Mouse (Mus musculus) brain, embryonic 14.5 days (tissue): ENCODE results near the gene Trim41. TPM values are rescaled to one million over a fixed set of nuclear protein-coding genes. Genes with fewer than 3 reads are reported as not detected.

ENCODE experiments used
- DNase-seq: peaks from one replicate; pipeline ENCODE4 v3.0.0-alpha.2; 2011; ENCODE audit warnings: low read depth
- CTCF ChIP-seq: fragments of 200-500 bp; IDR thresholded peaks from 2 replicates; pipeline ENCODE4 v1.5.1; 2012; ENCODE audit warnings: inconsistent platforms, mild to moderate bottlenecking, moderate library complexity, borderline replicate concordance; ENCODE audit not compliant: insufficient read depth, insufficient read length; ENCODE audit errors: extremely low read depth
- POLR2A ChIP-seq: fragments of 200-500 bp; IDR thresholded peaks from 2 replicates; pipeline ENCODE4 v1.6.1; 2012; ENCODE audit warnings: mild to moderate bottlenecking, inconsistent platforms, borderline replicate concordance; ENCODE audit not compliant: poor library complexity, insufficient read depth, insufficient read length, severe bottlenecking; ENCODE audit errors: extremely low read depth
- polyA plus RNA-seq: library from polyadenylated mRNA; depleted of rRNA; stranded (reverse); fragments of >200 nt; gene quantifications from 2 replicates; pipeline ENCODE4 v1.2.3, GENCODE M21; 2012

Trim41 gene
- polyA plus RNA-seq, 1 experiment: 44.2 TPM

DNA sequence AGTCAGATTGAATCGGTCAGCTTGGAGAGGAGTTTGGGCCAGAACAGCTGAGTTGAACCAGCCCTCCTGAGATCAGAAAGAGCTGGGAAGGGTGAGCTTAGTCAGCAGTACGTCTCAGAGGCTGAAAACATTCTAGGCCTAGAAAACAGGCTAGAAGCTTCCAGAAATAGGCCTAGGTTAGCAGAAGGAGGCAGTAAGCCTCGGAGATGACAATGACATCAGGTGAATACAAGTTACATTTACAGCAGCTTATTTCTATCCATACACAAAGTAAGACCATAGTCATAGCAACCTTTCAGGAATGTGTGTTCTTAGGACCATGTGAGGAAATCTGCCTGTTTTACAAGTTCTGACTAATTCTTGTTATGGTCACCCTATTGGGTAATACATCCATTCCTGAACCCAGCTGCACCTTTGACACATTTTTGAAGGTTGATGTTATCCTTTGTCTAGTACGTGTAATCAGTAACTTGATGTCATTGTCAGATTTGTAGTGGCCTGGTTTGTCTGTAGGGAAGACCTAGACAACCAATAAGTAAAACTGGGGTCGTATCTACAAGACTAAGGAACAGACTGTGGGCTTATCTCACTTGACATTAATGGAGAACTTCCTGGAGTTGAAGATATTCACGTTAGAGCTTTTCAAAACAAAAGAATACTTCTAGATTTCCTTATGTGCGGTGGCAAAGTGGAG is 2.6 kb upstream of the Trim41 start:
- TF ChIP-seq CTCF (no peak), POLR2A (no peak)
- DNase-seq: no peak

DNA sequence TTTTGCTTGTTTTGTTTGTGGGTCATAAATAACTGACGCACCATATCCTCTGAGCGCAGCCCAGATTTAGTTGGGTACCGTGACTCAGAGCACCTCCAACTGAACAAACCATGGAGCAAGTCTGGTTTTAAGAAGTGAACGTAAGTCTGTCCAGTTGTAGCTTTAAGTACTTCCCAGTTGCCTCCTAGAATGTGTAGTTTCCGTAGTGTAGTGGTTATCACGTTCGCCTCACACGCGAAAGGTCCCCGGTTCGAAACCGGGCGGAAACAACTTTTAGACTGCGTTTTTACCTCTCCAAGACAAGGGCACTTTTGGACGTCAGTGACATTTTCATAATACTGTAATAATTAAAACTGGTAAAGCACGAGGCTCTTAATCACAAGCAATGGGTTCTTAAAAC is 1.2 kb upstream of the Trim41 start:
- peak; percentile 96 for DNase-seq
- TF ChIP-seq CTCF (no peak), POLR2A (no peak)

DNA sequence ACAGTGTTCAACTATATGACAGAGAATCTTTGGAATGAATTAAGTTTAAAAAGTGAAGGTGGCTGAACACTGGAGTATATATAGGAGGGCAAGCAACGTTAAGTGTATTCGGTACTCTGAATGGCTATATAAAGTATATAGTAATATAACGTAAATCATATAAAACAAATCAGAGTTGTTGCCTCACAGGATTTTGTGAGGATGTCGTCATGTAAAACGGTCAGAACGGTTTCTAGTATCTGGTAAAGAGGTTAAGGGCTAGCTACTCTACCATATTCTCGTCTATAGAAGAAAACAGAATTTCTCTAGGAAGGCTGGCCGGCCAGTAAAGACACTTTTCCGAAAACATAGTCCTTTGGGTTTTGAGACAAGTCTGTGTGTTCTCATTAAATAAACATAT is 641 bp upstream of the Trim41 start:
- DNase-seq: no peak
- TF ChIP-seq POLR2A (no peak), CTCF (no peak)

DNA sequence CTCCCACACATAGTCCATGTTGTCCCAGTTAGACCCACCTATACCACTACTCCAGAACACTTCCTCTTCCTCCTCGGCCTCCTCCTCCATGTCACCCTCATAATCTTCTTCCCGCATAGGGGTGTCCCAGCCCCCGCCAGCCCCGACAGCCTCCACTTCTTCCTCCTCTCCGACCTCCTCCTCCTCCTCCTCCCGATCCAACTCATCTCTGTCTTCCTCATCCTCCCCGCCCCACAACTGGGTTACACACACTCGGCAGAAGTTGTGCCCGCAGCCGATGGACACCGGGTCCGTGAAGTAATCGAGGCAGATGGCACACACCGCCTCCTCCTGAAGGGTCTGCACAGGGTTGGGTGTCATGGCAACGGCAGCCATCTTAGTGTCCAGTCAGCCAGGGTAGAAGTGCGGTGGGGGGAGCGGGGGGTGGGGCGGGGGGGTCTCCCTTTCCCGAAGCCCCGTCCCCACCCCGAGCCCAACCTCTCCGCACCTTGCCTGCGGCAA is 822 bp downstream of the Trim41 start:
- DNase-seq: peak; percentile 79
- TF ChIP-seq CTCF (no peak), POLR2A (no peak)

DNA sequence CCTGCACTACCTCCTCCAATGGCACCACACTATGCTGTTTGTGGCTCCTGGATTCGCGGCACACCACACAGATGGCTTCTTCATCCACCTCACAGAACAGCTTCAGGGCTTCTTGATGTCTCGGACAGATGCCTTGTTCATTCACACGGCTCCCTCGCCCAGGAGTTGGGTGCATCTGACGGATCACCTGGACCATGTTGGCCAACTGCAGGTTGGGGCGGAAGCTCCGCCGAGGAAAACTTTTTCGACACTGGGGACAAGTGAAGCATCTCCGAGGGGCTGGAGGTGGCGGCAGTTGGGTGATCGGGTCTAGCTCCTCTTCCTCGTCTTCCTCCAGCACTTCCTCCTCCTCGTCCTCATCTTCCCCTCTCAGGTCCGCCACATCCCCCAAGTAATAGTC is 1.3 kb downstream of the Trim41 start:
- TF ChIP-seq CTCF (no peak), POLR2A (no peak)
- no peak for DNase-seq

DNA sequence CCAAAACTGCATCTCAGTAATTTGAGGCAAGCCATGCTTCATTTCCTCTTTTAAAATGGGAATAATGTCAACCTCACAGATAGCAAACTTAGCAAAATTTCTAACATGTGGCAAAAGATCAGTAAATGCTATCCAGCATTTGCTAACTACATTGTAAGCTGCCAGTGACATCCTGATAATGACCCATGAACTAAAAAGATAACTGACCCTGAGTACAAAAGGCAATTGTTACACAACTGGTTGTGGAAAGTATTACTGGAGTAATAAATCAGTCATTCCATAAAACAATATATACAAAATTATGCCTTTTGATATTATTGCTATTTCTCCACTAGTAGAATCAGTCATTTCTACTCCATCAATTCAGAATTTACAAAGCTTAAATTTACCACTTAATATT is 3.4 kb downstream of the Trim41 start:
- no peak for DNase-seq
- no peak for TF ChIP-seq CTCF
- TF ChIP-seq POLR2A: no peak

DNA sequence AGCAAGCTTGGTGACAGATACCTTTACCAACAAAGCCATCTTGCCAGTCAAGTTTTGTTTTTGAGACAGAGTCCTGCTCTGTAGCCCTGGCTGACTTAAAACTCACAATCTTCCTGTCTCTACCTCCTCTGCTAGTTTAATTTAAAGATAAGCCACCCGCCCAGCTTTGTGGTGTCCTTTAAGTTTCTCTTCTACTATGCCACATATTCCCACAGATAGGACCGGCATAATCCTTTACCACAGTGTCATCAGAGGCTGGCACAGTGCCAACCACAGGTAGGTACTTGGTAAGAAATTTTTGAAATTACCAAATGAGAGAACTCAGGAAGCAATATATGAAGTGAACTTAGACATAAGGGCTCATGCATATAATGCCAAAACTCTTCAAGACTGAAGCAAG is 7.0 kb downstream of the Trim41 start:
- no peak for TF ChIP-seq POLR2A
- TF ChIP-seq CTCF: no peak
- DNase-seq: no peak

DNA sequence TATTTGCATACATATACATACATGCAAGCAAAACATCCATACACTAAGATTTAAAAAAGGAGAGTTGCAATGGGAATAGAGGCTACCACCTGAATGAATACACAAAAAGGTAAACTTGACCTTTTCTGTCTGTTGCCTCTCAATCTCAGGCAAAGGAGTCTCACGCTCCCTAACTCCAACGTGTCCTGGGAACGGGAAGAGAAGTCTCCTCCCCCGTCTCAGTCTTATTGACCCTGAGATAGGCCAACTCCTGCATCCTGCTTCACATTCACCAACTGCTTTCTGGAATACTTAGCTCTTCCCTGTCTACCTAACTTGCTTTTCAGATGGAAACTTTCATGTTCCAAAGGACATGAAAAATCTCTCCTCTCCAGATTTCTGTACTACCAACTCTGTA is 7.7 kb downstream of the Trim41 start:
- DNase-seq: no peak
- TF ChIP-seq POLR2A (no peak), CTCF (no peak)

DNA sequence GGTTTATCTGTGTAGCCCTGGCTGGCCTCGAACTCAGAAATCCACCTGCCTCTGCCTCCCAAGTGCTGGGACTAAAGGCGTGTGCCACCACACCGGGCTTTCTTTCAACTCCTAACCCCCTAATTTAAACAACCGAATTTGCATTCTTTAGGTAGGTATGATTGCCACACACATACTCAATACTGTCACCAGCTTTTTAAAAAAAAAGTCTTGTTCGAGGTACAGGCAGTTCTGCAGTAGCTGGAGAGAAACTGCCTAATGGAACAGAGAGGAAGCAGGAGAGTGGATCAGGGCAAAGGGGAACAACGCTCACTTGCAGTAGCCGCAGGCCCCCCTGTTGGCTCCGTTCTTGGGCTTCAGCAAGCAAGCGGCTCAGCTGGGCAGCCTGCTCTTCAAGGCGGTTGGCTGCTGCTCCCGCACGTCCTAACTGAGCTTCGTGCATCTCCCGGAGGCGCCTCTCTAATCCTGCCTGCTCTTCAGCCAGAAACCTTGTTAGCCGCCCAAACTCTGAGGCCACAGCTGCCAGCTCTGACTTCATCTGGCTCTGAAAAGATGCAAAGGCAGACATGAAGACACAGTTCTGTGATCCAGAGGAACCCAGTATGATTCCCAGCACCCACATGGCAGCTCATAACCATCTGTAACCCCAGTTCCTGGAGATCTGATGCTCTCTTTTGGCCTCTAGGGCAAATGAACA is 8.3 kb downstream of the Trim41 start:
- TF ChIP-seq POLR2A (no peak), CTCF (no peak)
- peak; percentile 37 for DNase-seq

DNA sequence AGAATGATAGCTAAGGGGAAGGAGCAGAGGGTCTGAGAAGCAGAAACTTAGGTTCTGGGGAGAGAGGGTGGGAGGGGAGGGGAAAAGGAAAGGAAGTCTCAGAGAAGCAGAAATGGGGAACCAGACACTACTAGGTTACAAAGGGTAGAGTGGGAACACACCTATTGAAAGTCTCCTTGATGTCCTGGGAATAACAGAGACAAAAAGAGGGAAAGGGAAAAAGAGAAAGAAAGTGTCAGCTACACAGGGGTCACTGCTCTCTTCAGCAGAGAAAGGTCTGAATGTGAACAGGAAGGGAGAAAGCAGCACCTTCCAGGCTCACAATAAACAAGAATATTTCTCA is 8.9 kb downstream of the Trim41 start:
- DNase-seq: no peak
- no peak for TF ChIP-seq CTCF
- TF ChIP-seq POLR2A: no peak

DNA sequence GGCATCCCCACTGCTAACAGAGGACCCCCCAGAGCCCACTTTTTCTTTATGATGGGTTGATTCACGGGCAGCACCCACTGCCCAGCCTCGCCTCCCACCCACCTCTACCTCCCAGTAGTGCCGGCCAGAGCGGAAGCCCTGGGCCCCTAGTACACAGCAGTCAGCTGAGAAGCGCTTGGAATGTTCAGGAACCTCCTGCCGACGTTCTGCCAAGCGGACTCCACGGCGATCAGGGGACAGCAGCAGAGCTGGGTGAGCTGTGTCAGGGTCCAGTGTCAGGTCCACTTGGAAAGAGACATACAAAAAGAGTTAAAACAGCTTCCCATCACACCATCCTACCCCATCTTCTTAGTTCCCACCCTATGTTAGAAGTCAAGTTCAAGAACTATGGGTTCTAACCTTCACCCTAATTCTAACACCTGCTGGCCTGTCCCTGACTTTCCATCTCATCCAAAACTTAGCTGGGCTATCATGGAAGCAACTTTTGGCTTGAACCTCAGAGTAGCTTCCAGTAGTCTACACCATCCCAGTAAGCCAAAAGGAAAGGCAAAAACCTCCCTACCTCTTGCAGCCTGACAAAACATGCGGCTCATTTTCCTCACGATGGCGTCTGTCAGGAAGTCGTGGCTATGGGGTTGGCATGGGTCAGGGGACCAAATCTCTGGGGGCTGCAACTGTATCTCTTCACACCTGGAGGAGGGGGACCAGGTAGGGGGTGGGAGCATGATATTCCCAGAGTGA is 9.4 kb downstream of the Trim41 start:
- DNase-seq: no peak
- TF ChIP-seq POLR2A: no peak
- no peak for TF ChIP-seq CTCF

DNA sequence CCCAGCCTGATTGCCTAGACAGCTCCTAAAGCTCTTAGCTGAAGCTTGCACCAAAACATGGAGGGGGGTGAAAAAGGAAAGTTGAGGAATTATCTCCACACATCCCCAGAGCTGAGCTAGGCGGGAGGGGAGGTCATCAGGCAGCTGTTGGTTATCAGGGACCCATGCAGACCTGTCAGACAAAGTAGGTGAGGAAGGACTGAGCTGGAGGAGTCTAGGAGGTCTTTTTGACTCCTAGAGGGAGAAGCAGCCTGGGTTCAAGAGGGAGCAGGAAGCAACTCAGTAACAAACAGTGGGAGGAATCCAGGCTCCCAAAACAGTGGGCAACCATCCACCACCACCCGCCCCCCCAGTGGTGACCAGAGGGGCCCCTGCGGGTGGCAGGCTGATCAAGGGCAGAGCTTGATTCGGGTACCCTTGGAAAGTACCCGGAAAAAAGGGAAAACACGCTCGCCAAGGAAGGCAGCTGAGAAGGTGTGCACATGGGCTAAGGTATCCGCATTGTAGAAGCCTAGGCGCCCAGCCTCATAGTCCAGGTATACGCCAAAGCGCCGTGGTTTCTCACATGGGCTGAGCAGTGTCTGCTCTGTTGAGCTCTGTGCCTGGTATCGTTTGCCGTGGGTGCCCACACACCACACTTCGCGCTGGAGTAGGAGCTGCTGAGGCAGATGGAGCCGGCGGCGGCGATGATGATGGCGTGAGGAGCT is 10.1 kb downstream of the Trim41 start:
- no peak for DNase-seq
- no peak for TF ChIP-seq POLR2A
- no peak for TF ChIP-seq CTCF
